Mouse (Mus musculus) cerebellum, adult 8-10 months (tissue): ENCODE data around the gene Rnf24.
"Not testable (repeated sequence)": the region's sequence is repeated elsewhere in the genome, so short reads cannot be mapped to it uniquely, and the experiment has no call there.

Source experiments
- DNase-seq: peaks from one replicate; pipeline ENCODE4 v3.0.0; 2022

The Rnf24 gene

GRCm38 (mm10) chr2:131330548-131330947 is 22.1 kb downstream of the Rnf24 start:
- DNase-seq = no peak

GRCm38 (mm10) chr2:131328981-131329380 is 23.7 kb downstream of the Rnf24 start:
- no peak for DNase-seq

- DNase-seq = no peak
Observed at GRCm38 (mm10) chr2:131326044-131326443, 26.6 kb downstream of the Rnf24 start.

- DNase-seq = no peak
Observed at GRCm38 (mm10) chr2:131323675-131324074, 29.0 kb downstream of the Rnf24 start.

- DNase-seq = peak; percentile 52
Observed at GRCm38 (mm10) chr2:131321192-131321591, 31.5 kb downstream of the Rnf24 start.

- DNase-seq = no peak
Observed at GRCm38 (mm10) chr2:131319401-131319800, 33.3 kb downstream of the Rnf24 start.

GRCm38 (mm10) chr2:131316167-131316566 is 36.5 kb downstream of the Rnf24 start:
- no peak for DNase-seq

GRCm38 (mm10) chr2:131309296-131309695 is 43.4 kb downstream of the Rnf24 start:
- DNase-seq = no peak

GRCm38 (mm10) chr2:131307822-131308221 is 44.9 kb downstream of the Rnf24 start:
- no peak for DNase-seq

- DNase-seq = no peak
Observed at GRCm38 (mm10) chr2:131307391-131307790, 45.3 kb downstream of the Rnf24 start.

- DNase-seq = not testable (repeated sequence)
Observed at GRCm38 (mm10) chr2:131305226-131305625, 47.5 kb downstream of the Rnf24 start.

- DNase-seq = no peak
Observed at GRCm38 (mm10) chr2:131304497-131304896, 48.2 kb downstream of the Rnf24 start.

- no peak for DNase-seq
Observed at GRCm38 (mm10) chr2:131301635-131302034, 51.1 kb downstream of the Rnf24 start.

GRCm38 (mm10) chr2:131300485-131300884 is 52.2 kb downstream of the Rnf24 start:
- no peak for DNase-seq

GRCm38 (mm10) chr2:131298674-131299073 is 54.0 kb downstream of the Rnf24 start:
- not testable (repeated sequence) for DNase-seq

GRCm38 (mm10) chr2:131296746-131297261 is 55.9 kb downstream of the Rnf24 start:
- no peak for DNase-seq

- DNase-seq = no peak
Observed at GRCm38 (mm10) chr2:131290669-131291068, 62.0 kb downstream of the Rnf24 start.

- DNase-seq = no peak
Observed at GRCm38 (mm10) chr2:131286276-131286675, 66.4 kb downstream of the Rnf24 start.

- no peak for DNase-seq
Observed at GRCm38 (mm10) chr2:131281596-131281995, 71.1 kb downstream of the Rnf24 start.

- DNase-seq = no peak
Observed at GRCm38 (mm10) chr2:131276722-131277121, 76.0 kb downstream of the Rnf24 start.

GRCm38 (mm10) chr2:131275493-131275892 is 77.2 kb downstream of the Rnf24 start:
- no peak for DNase-seq

GRCm38 (mm10) chr2:131265056-131265455 is 87.6 kb downstream of the Rnf24 start:
- DNase-seq = no peak

- no peak for DNase-seq
Observed at GRCm38 (mm10) chr2:131264027-131264426, 88.7 kb downstream of the Rnf24 start.

- DNase-seq = no peak
Observed at GRCm38 (mm10) chr2:131262680-131263670, 89.7 kb downstream of the Rnf24 start.
